Mouse (Mus musculus): Measurements from ENCODE around the gene Psmd8.

DNA sequence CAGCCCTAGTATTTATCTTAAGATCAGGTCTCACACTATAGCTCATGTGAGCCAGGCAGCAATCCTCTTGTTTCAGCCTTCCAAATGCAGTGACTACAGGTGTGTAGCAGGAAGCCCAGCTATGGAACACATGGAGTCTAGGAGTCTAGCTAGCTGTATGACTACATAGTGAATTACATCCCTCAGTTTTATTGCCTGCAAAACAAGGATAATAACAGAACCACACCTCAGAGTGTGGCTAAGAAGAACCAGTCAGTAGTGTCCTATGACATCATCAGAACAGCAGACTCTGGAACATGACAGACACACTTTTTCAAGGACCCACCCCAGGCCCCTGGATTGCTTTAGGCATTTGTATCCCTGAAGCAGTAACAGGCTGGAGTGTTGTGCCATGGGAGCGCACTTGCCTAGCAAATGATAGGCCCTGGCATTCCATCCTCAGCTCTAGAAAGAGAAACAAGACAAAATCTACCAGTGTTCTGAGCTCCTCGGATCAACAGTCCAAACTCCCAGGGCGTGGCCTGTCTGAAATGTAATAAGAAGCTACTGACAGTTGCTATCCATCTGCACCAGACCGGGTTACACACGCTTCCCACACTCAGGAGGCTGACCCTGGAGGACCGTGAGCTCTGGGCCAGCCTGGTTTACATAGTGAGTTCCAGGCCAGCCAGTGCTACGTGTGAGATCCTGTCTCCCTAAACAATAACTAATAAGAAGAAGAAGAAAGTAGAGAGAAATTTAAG, 33.7 kb downstream of the Psmd8 start:
- TF ChIP-seq POLR2A (IDR thresholded peaks at IDR 0.05; ENCODE audit: low read depth, low read length) (no peak), CTCF (conservative IDR thresholded peaks at IDR 0.05; ENCODE audit: insufficient read depth, insufficient read length, low read depth, low read length) (no peak)
